Mouse (Mus musculus) heart, embryonic 12.5 days (tissue): ENCODE results near the gene Zfp777. TPM values are rescaled to one million over a fixed set of nuclear protein-coding genes. Genes with fewer than 3 reads are reported as not detected.
A peak's percentile ranks its signal among the peaks of the same experiment; 100 is the strongest.

ENCODE experiments used
- ATAC-seq: fragments of 200-750 bp; cut with Nextera tagmentation; 2 replicates; pipeline ENCODE4 v1.8.0; 2017; ENCODE audit warnings: moderate TSS enrichment, moderate library complexity; ENCODE audit not compliant: insufficient number of reproducible peaks, low FRiP score
- H3K27ac ChIP-seq: fragments of 300-500 bp; sonication (generic); 2 replicates; pipeline ENCODE4 v1.5.1; 2016; ENCODE audit warnings: mild to moderate bottlenecking, moderate library complexity; ENCODE audit not compliant: poor library complexity, severe bottlenecking
- H3K27me3 ChIP-seq: fragments of 300-500 bp; sonication (generic); replicated peaks from 2 replicates; pipeline ENCODE4 v1.6.1; 2016; ENCODE audit warnings: mild to moderate bottlenecking, moderate library complexity
- H3K36me3 ChIP-seq: fragments of 300-500 bp; sonication (generic); 2 replicates; pipeline ENCODE4 v1.6.1; 2016; ENCODE audit warnings: mild to moderate bottlenecking, moderate library complexity
- H3K4me1 ChIP-seq: fragments of 300-500 bp; sonication (generic); replicated peaks from 2 replicates; pipeline ENCODE4 v1.6.1; 2016; ENCODE audit warnings: mild to moderate bottlenecking
- H3K4me2 ChIP-seq: fragments of 300-500 bp; sonication (generic); 2 replicates; pipeline ENCODE4 v1.6.1; 2016; ENCODE audit warnings: mild to moderate bottlenecking, moderate library complexity
- H3K4me3 ChIP-seq: fragments of 300-500 bp; sonication (generic); 2 replicates; pipeline ENCODE4 v1.5.1; 2016; ENCODE audit warnings: mild to moderate bottlenecking
- H3K9ac ChIP-seq: fragments of 300-500 bp; sonication (generic); 2 replicates; pipeline ENCODE4 v1.6.1; 2016; ENCODE audit warnings: mild to moderate bottlenecking, moderate library complexity
- H3K9me3 ChIP-seq: fragments of 300-500 bp; sonication (generic); replicated peaks from 2 replicates; pipeline ENCODE4 v1.6.1; 2016; ENCODE audit warnings: mild to moderate bottlenecking, moderate library complexity
- WGBS: fragments of 180-500 bp; shearing (Covaris S2); methylation state at CpG from one replicate; pipeline ENCODE4 v1.1.7; 2016; 5-methylcytosine and 5-hydroxymethylcytosine counted together
- polyA plus RNA-seq: library from polyadenylated mRNA; unstranded; fragments of >200 nt; fragmentation: Nextera tagmentation; extraction: Ambion mirVana; gene quantifications from 2 replicates; pipeline ENCODE4 v1.2.1, GENCODE M21; 2016

Gene Zfp777
- polyA plus RNA-seq, 1 experiment from 2014 or later = 4.9 TPM

DNA sequence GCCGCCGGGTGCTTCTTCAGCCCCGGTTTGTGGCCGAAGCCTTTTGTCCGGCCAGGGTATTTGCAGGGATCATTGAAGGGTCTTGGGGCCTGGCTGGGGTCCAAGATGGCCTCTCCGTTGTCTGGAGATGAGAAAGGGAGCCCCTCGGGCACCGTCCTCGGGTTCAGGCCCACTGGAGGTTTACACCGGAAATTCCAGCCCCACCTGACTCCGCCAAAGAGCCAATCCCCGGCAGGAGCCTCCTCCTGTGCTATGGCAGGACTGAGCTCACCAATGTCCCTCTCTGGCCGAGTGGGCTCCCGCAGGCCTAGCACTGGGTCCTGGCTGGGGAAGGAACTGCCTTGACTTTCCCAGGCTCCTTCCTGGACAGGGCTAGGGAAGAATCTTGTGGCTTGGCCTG lies 15.7 kb upstream of the Zfp777 start:
- Histone ChIP-seq H3K4me1 (no peaks in the 10 kb centered on the region), H3K9ac (no peak overlapping the region), H3K27ac (no peak overlapping the region), H3K4me2 (no peak overlapping the region), H3K27me3 (no peaks in the 10 kb centered on the region), H3K9me3 (no peaks in the 10 kb centered on the region), H3K36me3 (peaks cover 73% of the 10 kb centered on the region), H3K4me3 (no peak overlapping the region)
- ATAC-seq = no peak
- 91% methylated on average over 14 of the region's 14 CpGs for WGBS

- H3K4me3 ChIP-seq = no peak overlapping the region
- H3K27me3 ChIP-seq = no peaks in the 10 kb centered on the region
- ATAC-seq = 0 out of 2 replicates have a peak, but pooled peaks have one; percentile 15
- no peaks in the 10 kb centered on the region for H3K4me1 ChIP-seq
- 93% methylated on average over 28 of the region's 28 CpGs for WGBS
- H3K9me3 ChIP-seq = no peaks in the 10 kb centered on the region
- H3K4me2 ChIP-seq = no peak overlapping the region
- no peak overlapping the region for H3K27ac ChIP-seq
- H3K36me3 ChIP-seq = peaks cover 70% of the 10 kb centered on the region
- H3K9ac ChIP-seq = no peak overlapping the region
Observed at GRCm38 (mm10) chr6:48063940-48064339, 15.2 kb upstream of the Zfp777 start.

- no peak overlapping the region for H3K27ac ChIP-seq
- no peak for ATAC-seq
- no peaks in the 10 kb centered on the region for H3K4me1 ChIP-seq
- WGBS = 95% methylated on average over 1 of the region's 1 CpGs
- no peak overlapping the region for H3K9ac ChIP-seq
- H3K4me3 ChIP-seq = no peak overlapping the region
- peaks cover 44% of the 10 kb centered on the region for H3K36me3 ChIP-seq
- no peaks in the 10 kb centered on the region for H3K27me3 ChIP-seq
- H3K4me2 ChIP-seq = no peak overlapping the region
- no peaks in the 10 kb centered on the region for H3K9me3 ChIP-seq
Observed at GRCm38 (mm10) chr6:48060895-48061294, 12.2 kb upstream of the Zfp777 start.

DNA sequence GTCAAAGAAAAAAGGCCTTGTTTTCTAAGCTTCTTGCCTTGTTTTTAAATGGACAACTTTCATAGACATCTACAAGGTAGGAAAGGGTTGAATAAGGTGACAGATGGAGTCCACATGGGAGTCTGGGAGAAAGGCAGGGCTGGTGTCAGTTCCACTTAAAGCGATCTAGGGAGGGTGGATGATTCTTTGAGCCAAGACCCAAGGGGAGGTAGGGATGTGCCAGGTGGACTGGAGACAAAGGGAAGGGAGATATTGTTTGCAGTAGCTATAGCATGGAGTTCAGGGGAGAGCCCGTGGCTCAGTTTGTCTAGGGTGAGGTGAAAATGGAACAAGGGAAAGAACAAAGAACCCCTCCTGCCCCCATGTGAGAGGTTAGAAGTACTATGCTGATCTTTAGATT lies 11.7 kb upstream of the Zfp777 start:
- H3K27ac ChIP-seq = no peak overlapping the region
- 76% methylated on average over 2 of the region's 2 CpGs for WGBS
- no peaks in the 10 kb centered on the region for H3K4me1 ChIP-seq
- no peak overlapping the region for H3K4me3 ChIP-seq
- ATAC-seq = no peak
- no peak overlapping the region for H3K4me2 ChIP-seq
- H3K36me3 ChIP-seq = peaks cover 39% of the 10 kb centered on the region
- H3K9me3 ChIP-seq = no peaks in the 10 kb centered on the region
- H3K27me3 ChIP-seq = no peaks in the 10 kb centered on the region
- no peak overlapping the region for H3K9ac ChIP-seq

DNA sequence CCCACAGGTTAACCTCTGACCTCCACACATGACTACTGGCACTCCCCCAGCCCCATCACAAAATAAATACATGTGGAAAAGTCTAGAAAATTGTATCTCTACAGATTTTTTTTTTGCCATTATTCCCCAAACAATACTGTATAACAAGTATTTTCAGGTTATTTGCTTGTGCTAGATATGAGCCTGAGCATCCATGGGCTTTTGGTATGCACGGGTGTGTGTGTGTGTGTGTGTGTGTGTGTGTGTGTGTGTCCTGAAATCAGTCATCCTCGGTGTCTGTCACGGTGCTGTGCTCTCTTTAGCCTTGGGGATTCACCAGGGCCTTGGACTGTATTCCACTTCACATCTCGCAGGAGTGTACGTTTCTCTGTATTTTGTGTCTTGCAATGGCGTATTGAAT lies 3.4 kb upstream of the Zfp777 start:
- Histone ChIP-seq H3K9ac (no peak overlapping the region), H3K36me3 (no peaks in the 10 kb centered on the region), H3K4me2 (no peak overlapping the region), H3K4me3 (no peak overlapping the region), H3K9me3 (no peaks in the 10 kb centered on the region), H3K27ac (no peak overlapping the region), H3K4me1 (peaks cover 4% of the 10 kb centered on the region), H3K27me3 (no peaks in the 10 kb centered on the region)
- 85% methylated on average over 6 of the region's 6 CpGs for WGBS
- no peak for ATAC-seq

- H3K36me3 ChIP-seq = no peaks in the 10 kb centered on the region
- peaks cover 6% of the 10 kb centered on the region for H3K4me1 ChIP-seq
- no peak overlapping the region for H3K27ac ChIP-seq
- H3K9ac ChIP-seq = no peak overlapping the region
- no peaks in the 10 kb centered on the region for H3K9me3 ChIP-seq
- H3K4me3 ChIP-seq = no peak overlapping the region
- no peak for ATAC-seq
- H3K4me2 ChIP-seq = no peak overlapping the region
- H3K27me3 ChIP-seq = no peaks in the 10 kb centered on the region
- 76% methylated on average over 2 of the region's 2 CpGs for WGBS
Observed at GRCm38 (mm10) chr6:48051666-48052065, 3.0 kb upstream of the Zfp777 start.

- H3K4me2 ChIP-seq = peak overlapping the region; percentile 88
- H3K9ac ChIP-seq = peak overlapping the region; percentile 81
- H3K4me3 ChIP-seq = peak overlapping the region; percentile 85
- H3K9me3 ChIP-seq = no peaks in the 10 kb centered on the region
- H3K27me3 ChIP-seq = peaks cover 5% of the 10 kb centered on the region
- peaks cover 6% of the 10 kb centered on the region for H3K4me1 ChIP-seq
- H3K27ac ChIP-seq = no peak overlapping the region
- H3K36me3 ChIP-seq = peaks cover 8% of the 10 kb centered on the region
- no peak for ATAC-seq
- 58% methylated on average over 9 of the region's 9 CpGs for WGBS
Observed at GRCm38 (mm10) chr6:48049273-48050065, 758 bp upstream of the Zfp777 start.

DNA sequence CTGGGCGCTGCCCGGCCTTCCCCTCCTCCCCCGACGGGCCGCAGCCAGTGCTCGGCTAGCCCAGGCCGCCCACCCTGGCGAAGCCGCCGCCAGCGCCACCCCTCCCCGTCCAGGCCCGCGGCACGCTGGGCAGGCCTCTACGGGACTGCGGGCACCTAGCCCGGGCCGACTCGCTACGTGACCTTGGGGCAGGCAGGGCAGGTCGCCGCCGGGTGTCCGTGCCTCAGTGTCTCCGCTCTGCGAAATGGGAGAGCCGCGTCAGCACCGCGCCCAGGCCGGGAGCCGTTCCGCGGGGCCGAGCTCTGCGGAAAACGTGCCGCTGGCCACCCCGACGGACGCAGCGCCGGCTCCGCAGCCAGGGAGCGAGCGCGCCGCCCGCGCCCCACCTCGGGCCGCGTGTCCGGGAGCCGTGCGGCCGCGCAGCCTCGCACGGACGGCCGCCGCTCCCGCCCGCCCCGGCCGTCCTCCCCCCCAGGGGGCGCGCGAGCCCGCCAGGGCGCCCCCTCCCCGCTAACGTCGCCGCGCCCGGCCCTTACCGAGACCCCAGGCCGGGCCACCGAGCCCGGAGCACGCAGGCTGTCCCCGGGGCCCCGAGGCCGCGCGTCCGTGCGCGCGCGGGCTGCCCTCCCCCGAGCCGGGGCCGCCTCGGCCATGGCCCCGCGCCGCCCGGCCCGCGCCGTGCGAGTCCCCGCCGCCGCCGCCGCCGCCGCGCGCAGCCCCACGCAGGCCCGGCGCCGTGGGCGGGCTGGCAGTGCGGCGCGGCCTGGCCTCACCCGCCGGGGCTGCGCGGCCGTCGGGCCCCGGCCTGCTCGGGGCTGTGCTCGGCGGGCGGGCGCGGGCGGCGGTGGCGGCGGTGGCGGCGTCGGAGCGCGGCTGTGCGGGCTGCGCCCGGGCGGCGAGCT lies 1.0 kb downstream of the Zfp777 start:
- peak overlapping the region; percentile 81 for H3K9ac ChIP-seq
- H3K27me3 ChIP-seq = peaks cover 18% of the 10 kb centered on the region
- peak overlapping the region; percentile 88 for H3K4me2 ChIP-seq
- no peaks in the 10 kb centered on the region for H3K9me3 ChIP-seq
- peaks cover 26% of the 10 kb centered on the region for H3K36me3 ChIP-seq
- H3K4me1 ChIP-seq = peaks cover 6% of the 10 kb centered on the region
- ATAC-seq = peak; percentile 58
- WGBS = 15% methylated on average over 148 of the region's 150 CpGs
- H3K4me3 ChIP-seq = peak overlapping the region; percentile 85
- H3K27ac ChIP-seq = peak overlapping the region; percentile 49

GRCm38 (mm10) chr6:48047114-48047449 lies 1.6 kb downstream of the Zfp777 start:
- Histone ChIP-seq H3K9me3 (no peaks in the 10 kb centered on the region), H3K4me1 (peaks cover 6% of the 10 kb centered on the region), H3K27ac (no peak overlapping the region), H3K27me3 (peaks cover 18% of the 10 kb centered on the region), H3K4me3 (peak overlapping the region; percentile 85), H3K4me2 (peak overlapping the region; percentile 88), H3K36me3 (peaks cover 30% of the 10 kb centered on the region), H3K9ac (peak overlapping the region; percentile 81)
- 8% methylated on average over 12 of the region's 12 CpGs for WGBS
- ATAC-seq = 0 out of 2 replicates have a peak, but pooled peaks have one; percentile 4

DNA sequence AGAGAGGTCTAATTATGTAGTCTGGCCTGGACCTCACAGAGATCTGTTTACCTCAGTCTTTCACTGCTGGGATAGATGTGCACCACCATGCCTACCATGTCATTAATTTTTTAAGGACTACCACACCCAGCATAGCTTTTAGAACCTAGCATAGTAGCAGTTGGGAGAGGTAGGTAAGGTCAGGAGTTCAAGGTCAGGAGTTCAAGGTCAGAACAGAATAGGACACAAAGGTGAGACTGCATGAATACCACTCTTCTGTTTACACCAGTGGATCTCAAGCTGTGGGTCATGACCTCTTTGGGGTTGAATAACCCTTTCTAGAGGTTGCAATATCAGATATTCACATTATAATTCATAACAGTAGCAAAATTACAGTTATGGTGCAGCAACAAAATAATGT lies 16.1 kb downstream of the Zfp777 start:
- no peak for ATAC-seq
- no peaks in the 10 kb centered on the region; the same call in 1 of the 2 replicates for H3K9me3 ChIP-seq
- H3K4me1 ChIP-seq = no peaks in the 10 kb centered on the region
- no peak overlapping the region for H3K27ac ChIP-seq
- H3K36me3 ChIP-seq = peaks cover 84% of the 10 kb centered on the region
- H3K4me2 ChIP-seq = no peak overlapping the region
- no peak overlapping the region for H3K4me3 ChIP-seq
- no peak overlapping the region for H3K9ac ChIP-seq
- peaks cover 13% of the 10 kb centered on the region for H3K27me3 ChIP-seq

- H3K27ac ChIP-seq = no peak overlapping the region
- no peak overlapping the region for H3K4me3 ChIP-seq
- H3K27me3 ChIP-seq = peaks cover 54% of the 10 kb centered on the region
- no peak overlapping the region for H3K9ac ChIP-seq
- H3K36me3 ChIP-seq = peaks cover 90% of the 10 kb centered on the region
- H3K9me3 ChIP-seq = peaks cover 48% of the 10 kb centered on the region
- WGBS = 89% methylated on average over 10 of the region's 10 CpGs
- no peak overlapping the region for H3K4me2 ChIP-seq
- H3K4me1 ChIP-seq = no peaks in the 10 kb centered on the region; the same call in 1 of the 2 replicates
- no peak for ATAC-seq
Observed at GRCm38 (mm10) chr6:48025905-48026660, 22.6 kb downstream of the Zfp777 start.
